Mouse (Mus musculus) C2C12 (cell line): ENCODE data around the gene Anln. TPM values are rescaled to one million over a fixed set of nuclear protein-coding genes. Genes with fewer than 3 reads are reported as not detected.

Experiments
- H3K27me3 ChIP-seq: one replicate; pipeline ENCODE4 v1.6.1; 2011; ENCODE audit not compliant: control insufficient read depth, insufficient read depth, insufficient read length
- H3K36me3 ChIP-seq: one replicate; pipeline ENCODE4 v1.6.1; 2011; ENCODE audit not compliant: control insufficient read depth, insufficient read depth
- H3K4me3 ChIP-seq: one replicate; pipeline ENCODE4 v1.5.1; 2011; ENCODE audit warnings: mild to moderate bottlenecking, control low read depth; ENCODE audit not compliant: poor library complexity, insufficient read depth, severe bottlenecking
- H3K79me2 ChIP-seq: one replicate; pipeline ENCODE4 v1.6.1; 2011; ENCODE audit not compliant: control insufficient read depth, insufficient read depth
- H3K79me3 ChIP-seq: one replicate; pipeline ENCODE4 v1.6.1; 2011; ENCODE audit warnings: low read depth, control low read depth
- H3ac ChIP-seq: one replicate; pipeline ENCODE3; 2011; ENCODE audit warnings: low read depth; ENCODE audit not compliant: control insufficient read depth, insufficient read length
- CEBPB ChIP-seq: IDR thresholded peaks from one replicate; pipeline ENCODE4 v1.6.1; 2011; ENCODE audit warnings: low read depth, mild to moderate bottlenecking, control low read depth, moderate library complexity
- CTCF ChIP-seq: IDR thresholded peaks from one replicate; pipeline ENCODE4 v1.5.1; 2011; ENCODE audit not compliant: control insufficient read depth, insufficient read depth, insufficient read length
- FOSL1 ChIP-seq: IDR thresholded peaks from one replicate; pipeline ENCODE4 v1.8.0; 2011; ENCODE audit warnings: mild to moderate bottlenecking, low read length; ENCODE audit not compliant: poor library complexity, insufficient read depth, severe bottlenecking
- MAX ChIP-seq: IDR thresholded peaks from one replicate; pipeline ENCODE4 v1.6.1; 2011; ENCODE audit warnings: mild to moderate bottlenecking, control low read depth
- MYOD1 ChIP-seq: IDR thresholded peaks from one replicate; pipeline ENCODE4 v1.6.1; 2011; ENCODE audit warnings: low read depth; ENCODE audit not compliant: control insufficient read depth, insufficient read length
- MYOG ChIP-seq: IDR thresholded peaks from one replicate; pipeline ENCODE4 v1.6.1; 2011; ENCODE audit not compliant: control insufficient read depth, insufficient read length; ENCODE audit errors: extremely low read depth
- USF1 ChIP-seq: IDR thresholded peaks from one replicate; pipeline ENCODE4 v1.6.1; 2011; ENCODE audit warnings: low read depth, mild to moderate bottlenecking, control low read depth, moderate library complexity
- polyA plus RNA-seq: library from polyadenylated mRNA; unstranded; fragments of >200 nt; fragmentation: generic; extraction: Trizol; gene quantifications from one replicate; pipeline ENCODE4 v1.2.1, GENCODE M21; 2012; ENCODE audit warnings: missing spikeins

Anln gene
- polyA plus RNA-seq, 1 experiment, result 63.2 TPM

- H3K79me2 ChIP-seq, result peaks cover 44% of the 10 kb centered on the region
- H3K79me3 ChIP-seq, result peaks cover 39% of the 10 kb centered on the region
- peak overlapping the region; percentile 76 for H3K4me3 ChIP-seq
- TF ChIP-seq MYOG (no peak), CTCF (no peak), MYOD1 (no peak), FOSL1 (no peak), CEBPB (no peak), USF1 (no peak), MAX (no peak)
- no peaks in the 10 kb centered on the region for H3K36me3 ChIP-seq
- H3K27me3 ChIP-seq, result no peaks in the 10 kb centered on the region
- H3ac ChIP-seq, result no peak overlapping the region
These were observed 803 bp upstream of the Anln start for GRCm38 (mm10) chr9:22389736-22390245.

DNA sequence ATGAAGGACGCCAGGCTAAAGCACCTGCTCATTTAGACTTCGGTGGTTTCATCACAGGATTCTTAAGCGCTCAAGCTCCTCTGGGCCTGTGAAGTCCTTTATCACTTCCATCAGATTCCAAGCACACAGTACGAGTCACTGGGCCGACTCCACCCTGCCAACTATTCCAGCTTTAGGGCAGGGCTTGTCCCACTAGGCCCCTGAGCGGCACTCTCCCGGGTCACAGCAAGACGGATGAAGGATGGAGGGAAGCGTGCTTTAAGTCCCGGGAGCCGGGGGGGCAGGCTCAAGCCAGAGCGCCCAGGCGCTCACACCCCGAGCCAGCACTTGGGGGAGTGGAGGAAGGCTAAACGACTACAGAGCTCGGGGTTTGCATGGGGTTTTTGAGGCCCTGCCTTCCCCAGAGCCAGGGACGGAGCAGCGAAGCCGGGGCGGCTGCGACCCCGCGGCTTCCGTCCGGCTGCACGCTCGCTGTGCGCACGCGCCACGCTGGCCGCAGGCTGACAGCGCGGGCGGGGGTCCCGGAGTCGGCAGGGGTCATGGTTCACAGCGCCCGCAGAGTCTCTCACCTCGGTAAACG, 497 bp downstream of the Anln start:
- Histone ChIP-seq H3ac (peak overlapping the region; percentile 78), H3K79me2 (peaks cover 57% of the 10 kb centered on the region), H3K79me3 (peaks cover 52% of the 10 kb centered on the region), H3K27me3 (no peaks in the 10 kb centered on the region), H3K4me3 (peak overlapping the region; percentile 76), H3K36me3 (peaks cover 9% of the 10 kb centered on the region)
- TF ChIP-seq MAX, result no peak
- no peak for TF ChIP-seq MYOD1
- no peak for TF ChIP-seq FOSL1
- no peak for TF ChIP-seq CTCF
- TF ChIP-seq MYOG, result no peak
- no peak for TF ChIP-seq CEBPB
- no peak for TF ChIP-seq USF1

DNA sequence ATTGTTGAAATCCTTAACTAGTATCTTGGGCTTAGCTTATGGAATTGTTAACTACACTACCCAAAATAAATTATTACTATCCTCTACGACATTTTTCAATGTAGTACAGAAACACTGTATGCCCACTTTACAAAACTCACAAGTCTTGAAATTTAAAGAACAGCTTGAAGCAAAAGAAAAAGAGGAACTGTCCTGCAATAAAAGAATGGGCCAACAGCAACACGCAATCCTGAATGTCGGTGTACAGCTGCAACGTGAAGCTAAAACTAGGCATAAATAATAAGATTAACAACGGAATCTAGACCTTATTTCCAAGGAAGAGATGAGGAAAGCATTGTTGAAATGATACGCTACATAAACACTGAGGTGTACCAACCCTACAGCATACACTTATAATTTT, 1.1 kb downstream of the Anln start:
- no peak for TF ChIP-seq USF1
- TF ChIP-seq CEBPB, result no peak
- TF ChIP-seq MYOD1, result no peak
- TF ChIP-seq CTCF, result no peak
- TF ChIP-seq MAX, result no peak
- TF ChIP-seq MYOG, result no peak
- TF ChIP-seq FOSL1, result no peak
- H3K36me3 ChIP-seq, result peaks cover 14% of the 10 kb centered on the region

GRCm38 (mm10) chr9:22385890-22386289, 3.1 kb downstream of the Anln start:
- no peak for TF ChIP-seq USF1
- peak; percentile 79 for TF ChIP-seq FOSL1
- peak; percentile 9 for TF ChIP-seq MYOD1
- peak; percentile 87 for TF ChIP-seq CEBPB
- no peak for TF ChIP-seq CTCF
- TF ChIP-seq MAX, result no peak
- peaks cover 83% of the 10 kb centered on the region for H3K79me2 ChIP-seq

More for the DNA sequence above, 1.1 kb downstream of the Anln start:
- H3K4me3 ChIP-seq, result peak overlapping the region; percentile 76
- H3ac ChIP-seq, result peak overlapping the region; percentile 78
- H3K79me3 ChIP-seq, result peaks cover 58% of the 10 kb centered on the region
- no peaks in the 10 kb centered on the region for H3K27me3 ChIP-seq
- peaks cover 62% of the 10 kb centered on the region for H3K79me2 ChIP-seq

DNA sequence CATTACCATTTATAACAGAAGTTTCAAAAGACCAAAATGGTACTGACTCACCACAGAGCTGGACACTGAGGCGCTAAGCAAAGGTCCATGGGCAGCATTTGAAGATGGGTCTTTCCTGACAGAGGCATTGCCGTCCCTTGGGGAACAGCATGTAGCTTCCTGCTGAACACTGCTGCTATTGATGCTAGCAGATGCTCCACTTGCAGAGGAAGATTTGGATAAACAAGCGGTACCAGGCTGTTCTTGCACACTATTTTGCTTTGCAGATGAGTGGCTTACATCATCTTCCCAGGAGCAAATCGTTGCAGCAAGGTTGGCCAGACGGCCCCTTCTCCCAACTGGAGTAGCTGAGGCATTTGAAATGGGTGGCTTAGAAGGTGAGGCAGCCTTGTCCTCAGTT, 12.9 kb downstream of the Anln start:
- H3K79me2 ChIP-seq, result peaks cover 70% of the 10 kb centered on the region
- peaks cover 91% of the 10 kb centered on the region for H3K36me3 ChIP-seq
- TF ChIP-seq MYOD1 (no peak), FOSL1 (no peak), USF1 (no peak), CTCF (no peak), CEBPB (no peak), MYOG (no peak), MAX (no peak)

More at GRCm38 (mm10) chr9:22385890-22386289, 3.1 kb downstream of the Anln start:
- no peaks in the 10 kb centered on the region for H3K27me3 ChIP-seq
- H3K36me3 ChIP-seq, result peaks cover 35% of the 10 kb centered on the region
- H3K4me3 ChIP-seq, result peak overlapping the region; percentile 76
- H3K79me3 ChIP-seq, result peaks cover 76% of the 10 kb centered on the region
- no peak overlapping the region for H3ac ChIP-seq

More for the DNA sequence above, 12.9 kb downstream of the Anln start:
- no peak overlapping the region for H3ac ChIP-seq
- no peak overlapping the region for H3K4me3 ChIP-seq
- no peaks in the 10 kb centered on the region for H3K27me3 ChIP-seq
- H3K79me3 ChIP-seq, result peaks cover 44% of the 10 kb centered on the region
